8 mouse cellular contexts compared by ENCODE assay signal in genomic region chr11:118490566-118491218, GRCm38 (mm10). TPM values are rescaled to one million over a fixed set of nuclear protein-coding genes. Genes with fewer than 3 reads are reported as not detected.
DNase-seq lines count a peak whose midpoint lies in the region; ATAC-seq and TF ChIP-seq lines count a peak whose summit lies in the region.

No protein-coding gene starts in this region.

- WGBS in hindbrain, embryonic 14.5 days: 21% methylated on average over 21 of the region's 22 CpGs
- WGBS in stomach, postnatal 0 days: 22% methylated on average over 22 of the region's 22 CpGs

- H3K27me3 ChIP-seq in hindbrain, embryonic 14.5 days (ENCODE audit: control insufficient read depth, insufficient read depth, low read length): no peaks in the 10 kb centered on the region
- H3K27me3 ChIP-seq in stomach, postnatal 0 days (ENCODE audit: control insufficient read depth, insufficient read depth, low read length): no peaks in the 10 kb centered on the region

- H3K9me3 ChIP-seq in hindbrain, embryonic 14.5 days (ENCODE audit: control insufficient read depth, low read length): no peaks in the 10 kb centered on the region
- H3K9me3 ChIP-seq in stomach, postnatal 0 days (ENCODE audit: control insufficient read depth, low read length): no peaks in the 10 kb centered on the region

- peak overlapping the region; percentile 16 for H3K9ac ChIP-seq in hindbrain, embryonic 14.5 days
- 0 out of 2 replicates have a peak overlapping the region, but pooled peaks have one; percentile 8 for H3K9ac ChIP-seq in stomach, postnatal 0 days (ENCODE audit: low read length)

- H3K4me3 ChIP-seq in gastrocnemius, adult 2 months: peak overlapping the region; percentile 34; the same call in 1 of the 2 replicates
- H3K4me3 ChIP-seq in hindbrain, embryonic 14.5 days (replicated peaks; ENCODE audit: low read length): no peak overlapping the region
- 0 out of 2 replicates have a peak overlapping the region, but pooled peaks have one; percentile 12 for H3K4me3 ChIP-seq in stomach, postnatal 0 days (ENCODE audit: low read depth, low read length)

- TF ChIP-seq EP300 in stomach, postnatal 0 days (optimal IDR thresholded peaks at IDR 0.05): no peak

- TF ChIP-seq CTCF in gastrocnemius, adult 2 months (IDR thresholded peaks at IDR 0.05): peak; percentile 85
- peak; percentile 91 for TF ChIP-seq CTCF in stomach, postnatal 0 days (IDR thresholded peaks at IDR 0.05; ENCODE audit: low read depth)

- intact Hi-C loops in gastrocnemius, adult 2 months (cut with DNase I): loop anchor here (1.0 kb wide), 1 partner anchor 44 kb away; no protein-coding TSS in a partner anchor

- peak; percentile 71 to 92 for DNase-seq in adrenal gland, adult (ENCODE audit: inconsistent age in 2 of 2, low spot score in 1 of 2)
- no peak for DNase-seq in adrenal gland, adult 8-10 months
- peak; percentile 54 for DNase-seq in cerebellum, adult 9-11 months
- peak; percentile 90 for DNase-seq in gastrocnemius, adult 2 months
- peak; percentile 70 for DNase-seq in hindbrain, embryonic 14.5 days (ENCODE audit: low spot score)
- DNase-seq in liver: peak; percentile 81
- peak; percentile 87 for DNase-seq in stomach, postnatal 0 days (ENCODE audit: low spot score)

- ATAC-seq in hindbrain, embryonic 14.5 days (ENCODE audit: low FRiP score): no peak
- peak; percentile 68 for ATAC-seq in monocyte, adult 5-6 weeks (replicated peaks; ENCODE audit: insufficient number of reproducible peaks, low FRiP score, low TSS enrichment, poor library complexity, severe bottlenecking)
- peak; percentile 41; the same call in 1 of the 2 replicates for ATAC-seq in stomach, postnatal 0 days (ENCODE audit: low FRiP score, low TSS enrichment)

- H3K4me2 ChIP-seq in hindbrain, embryonic 14.5 days (replicated peaks): no peak overlapping the region
- peak overlapping the region; percentile 41 for H3K4me2 ChIP-seq in stomach, postnatal 0 days (replicated peaks; ENCODE audit: low read depth)

- no peak overlapping the region for H3K27ac ChIP-seq in gastrocnemius, adult 2 months
- 0 out of 2 replicates have a peak overlapping the region, but pooled peaks have one; percentile 14 for H3K27ac ChIP-seq in hindbrain, embryonic 14.5 days
- H3K27ac ChIP-seq in stomach, postnatal 0 days (replicated peaks): no peak overlapping the region

- peaks cover 7% of the 10 kb centered on the region; the same call in 1 of the 2 replicates for H3K36me3 ChIP-seq in hindbrain, embryonic 14.5 days (replicated peaks; ENCODE audit: control insufficient read depth, insufficient read depth)
- peaks cover 3% of the 10 kb centered on the region; the same call in 1 of the 2 replicates for H3K36me3 ChIP-seq in stomach, postnatal 0 days (ENCODE audit: control insufficient read depth, insufficient read depth, low read length)

- H3K4me1 ChIP-seq in hindbrain, embryonic 14.5 days (replicated peaks; ENCODE audit: control insufficient read depth, insufficient read depth, low read length): peaks cover 32% of the 10 kb centered on the region
- no peaks in the 10 kb centered on the region for H3K4me1 ChIP-seq in stomach, postnatal 0 days (replicated peaks; ENCODE audit: control insufficient read depth, insufficient read depth)

RNA-seq across cellular contexts. Expression of gene Engase, which starts 14.1 kb away (rescaled TPM):
- 10 to 100 TPM; 21.9 to 25.7 (median 24.0) TPM for total RNA-seq in adrenal gland, adult 8-10 months (2022)
- 1 to 10 TPM; 4.3 to 6.2 TPM for total RNA-seq in gastrocnemius, adult 2 months (2021)
- 5.0 and 7.4 TPM in 2 replicates for polyA plus RNA-seq in hindbrain, embryonic 14.5 days (2014; fragmentation: Nextera tagmentation; extraction: Ambion mirVana)
- total RNA-seq in monocyte, adult 5-6 weeks (2017): 9.4 to 14.5 TPM (median 13.7 TPM) in 3 replicates
- 12.6 and 13.7 TPM in 2 replicates for polyA plus RNA-seq in stomach, postnatal 0 days (2015; fragmentation: Nextera tagmentation; extraction: Ambion mirVana)
